Mouse (Mus musculus) retina, adult 2 months (tissue): ENCODE measurements around the gene Lrrtm4.

ENCODE experiments used
- DNase-seq: peaks from one replicate; pipeline ENCODE4 v3.0.0-alpha.2; 2012; ENCODE audit warnings: low read depth, low spot score

The Lrrtm4 gene

DNA sequence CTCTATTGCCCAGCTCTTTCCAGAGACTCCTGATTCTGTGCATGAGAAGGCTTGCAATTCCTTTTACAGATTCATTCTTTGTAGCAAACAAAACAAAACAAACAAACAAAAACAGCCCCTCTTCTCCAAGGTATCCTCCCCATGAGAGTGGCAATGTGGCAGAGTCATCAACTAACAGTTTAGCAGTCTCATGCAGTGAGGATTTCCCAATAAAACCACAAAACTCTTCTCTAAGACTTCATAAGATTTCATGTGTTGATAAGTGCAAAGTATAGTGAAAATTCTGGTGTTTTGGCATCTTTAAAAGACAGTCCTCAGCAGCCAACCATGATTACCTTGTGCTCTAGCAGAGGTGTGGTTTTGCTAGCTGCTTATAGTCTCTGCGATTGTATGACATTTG lies 284.9 kb downstream of the Lrrtm4 start:
- no peak for DNase-seq

DNA sequence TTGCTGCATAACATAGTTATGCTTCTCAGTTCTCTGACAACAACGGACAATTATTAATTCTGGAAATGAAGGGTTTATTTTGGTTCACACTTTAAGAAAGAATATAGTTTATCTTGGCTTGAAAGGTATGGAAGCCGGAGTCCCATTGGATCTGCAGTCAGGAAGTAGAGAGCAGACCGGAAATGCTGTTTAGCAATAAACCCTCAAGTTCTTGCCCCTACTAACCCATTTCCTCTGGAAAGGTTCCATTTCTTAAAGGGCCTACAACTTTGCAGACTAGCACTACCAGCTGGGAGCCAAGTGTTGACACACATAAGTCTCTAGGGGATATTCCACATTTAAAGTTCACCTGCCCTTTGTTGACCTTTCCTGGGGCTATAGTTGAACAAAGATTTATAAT lies 309.7 kb downstream of the Lrrtm4 start:
- no peak for DNase-seq

DNA sequence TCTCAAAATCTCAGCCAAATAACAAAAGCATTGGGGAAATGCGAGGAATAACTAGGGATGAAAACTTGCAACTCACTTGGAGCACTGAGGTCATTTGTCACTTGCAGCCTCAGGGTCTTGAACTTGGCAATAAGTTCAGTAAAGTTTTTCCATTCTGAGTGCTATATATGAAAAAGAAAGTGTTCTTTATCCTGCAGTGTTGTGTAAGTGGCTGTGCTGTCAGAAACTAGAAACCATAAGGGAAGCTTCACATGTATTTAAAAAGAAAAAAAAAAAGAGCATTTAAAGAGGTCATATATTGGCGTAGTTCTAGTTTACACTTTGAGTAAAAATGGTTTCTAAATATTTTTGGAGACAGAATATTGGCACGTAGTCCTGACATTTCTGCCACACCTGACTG lies 313.1 kb downstream of the Lrrtm4 start:
- no peak for DNase-seq

DNA sequence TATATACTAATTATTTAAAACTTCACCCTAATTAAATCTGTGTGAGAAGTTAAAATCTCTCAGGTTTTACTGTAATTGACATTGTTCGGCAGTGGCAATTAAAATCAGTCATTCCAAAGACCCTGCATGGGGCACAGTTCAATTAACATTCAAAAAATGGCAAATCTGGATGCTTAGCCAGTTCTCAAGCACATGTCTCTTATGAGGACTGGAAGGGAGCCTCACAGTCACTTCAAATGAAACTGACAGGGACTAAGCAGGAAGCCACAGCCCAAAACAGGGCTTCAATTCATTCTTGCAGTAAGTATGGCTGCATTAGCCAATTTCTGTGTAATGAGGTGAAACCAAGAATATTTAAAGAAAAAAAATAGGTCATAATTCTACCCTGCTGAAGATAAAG lies 333.6 kb downstream of the Lrrtm4 start:
- no peak for DNase-seq

DNA sequence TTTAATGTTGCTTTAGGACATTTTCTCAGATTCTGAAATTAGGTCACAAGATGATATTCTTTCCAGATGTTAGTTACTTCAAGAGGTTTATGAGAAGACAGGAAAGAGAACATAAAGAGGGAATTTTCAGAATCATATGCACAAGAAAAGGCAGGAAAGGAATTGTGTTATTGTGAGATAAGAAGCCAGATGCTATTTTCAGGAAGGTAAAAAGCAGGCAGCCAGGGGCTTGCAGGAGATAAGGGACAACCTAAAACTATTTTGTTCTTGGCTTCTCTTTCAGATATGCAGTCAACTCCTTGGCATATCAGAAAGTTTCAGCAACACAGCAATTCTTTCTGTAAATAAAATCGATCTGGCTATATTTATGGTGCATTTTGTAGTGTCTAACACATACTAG lies 338.4 kb downstream of the Lrrtm4 start:
- no peak for DNase-seq

DNA sequence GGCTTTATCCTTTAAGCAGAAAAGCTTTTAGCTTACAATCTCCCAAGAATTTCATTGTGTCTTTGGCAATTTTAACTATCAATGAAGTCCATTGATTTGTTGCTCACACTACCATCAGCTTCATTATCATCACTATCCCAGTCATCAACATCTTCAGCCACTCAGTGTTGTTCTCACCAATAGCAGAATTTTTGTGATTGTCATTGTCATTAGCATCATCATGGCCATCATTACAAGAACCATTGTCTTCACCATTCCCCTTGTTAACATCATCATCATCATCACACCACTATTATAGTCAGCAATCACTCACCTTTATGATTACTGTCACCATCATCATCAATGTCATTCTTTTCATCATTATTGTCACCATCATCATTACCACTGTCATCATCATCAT lies 344.9 kb downstream of the Lrrtm4 start:
- no peak for DNase-seq

DNA sequence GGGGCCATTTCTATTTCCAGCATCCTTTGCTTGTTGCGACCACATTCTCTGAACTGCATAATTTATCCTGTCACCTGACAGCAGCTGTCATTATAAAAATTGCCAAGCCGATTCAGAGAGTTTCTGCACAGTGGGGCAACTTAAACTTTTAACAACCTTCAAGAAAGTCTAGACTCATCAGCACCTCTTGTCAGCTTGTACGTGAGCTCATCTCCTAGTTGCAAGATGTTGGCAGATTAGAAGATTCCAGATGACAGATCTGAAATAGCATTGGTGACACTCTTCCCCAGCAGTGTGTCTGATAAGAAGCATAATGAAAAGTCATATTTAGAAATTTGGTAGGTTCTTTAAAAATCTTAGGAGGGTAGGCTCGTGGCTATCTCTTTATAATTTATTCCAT lies 347.9 kb downstream of the Lrrtm4 start:
- no peak for DNase-seq

DNA sequence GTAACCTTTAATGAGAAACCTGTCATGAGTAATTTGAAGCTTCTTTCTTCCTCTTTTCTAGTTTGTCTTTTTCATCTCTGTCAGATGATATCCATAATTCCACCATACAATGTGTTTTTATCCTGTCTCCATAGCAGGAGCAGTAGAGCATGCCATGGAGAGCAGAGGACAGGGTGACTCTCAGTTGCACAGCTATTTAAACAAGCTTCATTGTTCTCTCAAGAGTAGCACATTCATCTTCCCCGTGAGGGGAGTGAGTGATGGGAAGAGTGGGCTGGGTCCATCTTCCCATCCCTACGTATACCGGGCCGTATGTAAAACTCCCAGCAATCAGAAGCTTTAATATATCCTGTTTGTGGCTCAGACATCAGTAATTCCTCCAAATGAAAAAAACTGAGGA lies 370.9 kb downstream of the Lrrtm4 start:
- no peak for DNase-seq

DNA sequence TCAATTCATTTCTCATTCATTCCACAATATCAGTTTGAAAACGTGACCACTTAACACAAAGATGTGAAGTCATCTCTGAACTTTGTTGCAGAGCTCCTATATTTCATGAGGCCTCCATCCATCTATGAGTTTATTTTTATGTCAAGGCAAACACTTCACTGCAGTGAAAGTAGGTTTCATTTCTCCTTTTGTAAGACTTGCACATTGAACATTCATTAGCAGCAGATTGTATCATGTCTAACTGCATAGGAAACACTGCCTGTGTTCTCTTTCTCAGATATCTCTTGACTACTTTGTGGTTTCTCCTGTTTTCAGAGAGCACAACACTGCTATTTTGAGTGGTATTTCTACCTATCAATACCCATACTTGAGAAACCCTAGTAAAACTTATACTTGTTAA lies 388.1 kb downstream of the Lrrtm4 start:
- no peak for DNase-seq

DNA sequence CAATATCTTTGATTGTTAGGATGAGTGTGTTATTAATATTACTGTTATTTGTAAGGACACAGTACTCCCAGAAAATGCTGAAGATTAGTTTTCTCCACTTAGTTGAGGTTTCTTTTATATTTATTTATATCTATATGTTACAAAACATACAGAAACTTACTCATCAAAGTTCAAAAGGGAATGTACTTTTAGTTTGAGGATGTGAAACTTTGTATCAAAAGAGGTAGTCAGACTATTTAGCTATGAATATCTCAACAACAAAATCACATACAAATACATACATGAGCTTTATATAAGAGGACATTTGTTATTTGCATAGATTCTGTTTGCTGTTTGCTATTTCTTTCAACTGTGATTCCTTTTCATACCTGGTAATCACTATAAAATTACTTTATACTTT lies 421.5 kb downstream of the Lrrtm4 start:
- no peak for DNase-seq

DNA sequence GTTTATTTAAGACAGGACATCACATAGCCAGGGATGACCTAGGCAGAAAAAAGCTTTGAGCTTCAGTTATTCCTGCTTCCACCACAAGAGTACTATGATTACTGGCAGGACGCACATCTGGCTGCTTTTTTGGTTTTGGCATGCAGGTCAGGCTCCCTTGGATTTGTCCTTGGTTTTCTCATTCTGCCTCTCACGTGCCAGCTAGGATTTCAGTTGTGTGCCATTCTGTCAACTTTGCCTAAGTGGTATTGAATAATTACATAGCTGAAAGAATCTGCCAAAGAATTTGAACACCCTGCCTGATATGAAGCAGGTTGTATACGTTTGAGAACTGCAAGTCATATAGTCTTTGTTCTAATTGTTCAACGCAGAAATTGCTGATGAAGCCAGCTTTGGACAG lies 451.9 kb downstream of the Lrrtm4 start:
- DNase-seq: no peak

DNA sequence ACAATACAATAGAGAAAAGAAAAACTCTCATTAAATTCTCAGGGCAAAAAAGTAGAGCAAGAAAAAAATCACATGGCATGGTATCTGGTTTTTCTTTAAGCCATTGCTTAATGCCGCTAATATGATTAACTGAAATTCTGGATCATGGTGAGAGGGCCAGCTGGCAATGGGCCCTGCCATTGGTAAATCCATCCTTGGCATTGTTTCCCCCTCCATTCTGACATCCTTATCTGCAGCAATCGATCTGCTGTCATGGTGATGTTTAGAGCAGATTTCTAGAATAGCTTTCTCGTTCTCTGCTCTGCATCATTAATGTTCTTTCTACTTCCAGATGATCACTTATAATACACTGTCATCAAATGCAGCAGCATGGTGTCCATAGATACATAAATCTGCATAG lies 457.5 kb downstream of the Lrrtm4 start:
- DNase-seq: no peak

DNA sequence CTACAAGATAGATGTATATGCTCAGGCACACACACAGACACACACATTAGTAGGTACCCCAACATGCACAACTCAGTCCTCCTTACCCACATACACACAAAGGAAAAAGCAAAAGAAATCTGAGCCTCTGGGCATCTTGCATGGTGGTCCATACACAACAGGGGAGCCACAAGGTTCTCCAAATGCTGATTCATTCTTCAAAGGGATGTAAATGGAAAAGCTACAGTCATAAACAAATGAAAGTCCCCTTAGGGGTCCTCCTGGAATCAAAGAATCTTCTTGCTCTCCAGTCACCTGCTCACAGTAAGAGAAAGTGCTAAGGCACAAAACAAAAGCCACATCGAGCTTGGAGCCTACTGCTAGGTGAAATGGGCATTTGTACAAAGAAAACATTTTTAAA lies 526.3 kb downstream of the Lrrtm4 start:
- DNase-seq: no peak

DNA sequence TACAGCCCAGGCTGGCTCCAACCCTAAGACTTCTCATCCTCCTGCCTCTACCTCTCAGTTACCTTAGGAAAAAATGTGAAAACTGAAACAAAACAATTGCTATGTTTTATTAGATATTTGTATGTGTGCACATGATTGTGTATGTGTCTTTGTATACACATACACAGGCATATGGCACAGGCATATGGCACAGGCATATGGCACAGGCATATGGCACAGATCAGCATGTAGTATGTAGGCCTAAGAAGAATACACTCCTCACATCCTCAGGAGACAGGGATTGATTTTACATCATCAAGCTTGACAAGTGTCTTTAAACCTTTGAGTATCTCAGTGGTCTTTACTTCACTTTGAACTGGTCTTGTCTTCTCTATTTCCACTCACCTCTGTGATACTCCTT lies 531.2 kb downstream of the Lrrtm4 start:
- no peak for DNase-seq

DNA sequence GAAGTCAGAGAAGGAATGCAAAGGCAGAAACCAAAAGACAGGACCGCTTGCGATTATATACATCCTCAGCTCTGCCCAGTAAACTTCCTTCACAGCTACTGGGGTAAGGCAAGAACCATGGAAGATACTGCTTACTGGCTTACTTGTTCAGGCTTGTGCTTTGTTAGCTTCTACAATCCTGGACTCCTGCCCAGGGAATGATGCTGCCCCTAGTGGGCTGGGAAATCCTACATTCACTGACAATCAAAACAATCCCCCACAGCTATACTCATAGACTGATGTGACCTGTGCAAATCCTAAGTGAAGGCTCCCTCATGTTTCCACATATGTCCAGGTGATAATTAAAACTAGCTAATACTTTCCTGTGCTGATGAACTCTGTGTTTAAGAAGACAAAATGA lies 534.7 kb downstream of the Lrrtm4 start:
- no peak for DNase-seq

DNA sequence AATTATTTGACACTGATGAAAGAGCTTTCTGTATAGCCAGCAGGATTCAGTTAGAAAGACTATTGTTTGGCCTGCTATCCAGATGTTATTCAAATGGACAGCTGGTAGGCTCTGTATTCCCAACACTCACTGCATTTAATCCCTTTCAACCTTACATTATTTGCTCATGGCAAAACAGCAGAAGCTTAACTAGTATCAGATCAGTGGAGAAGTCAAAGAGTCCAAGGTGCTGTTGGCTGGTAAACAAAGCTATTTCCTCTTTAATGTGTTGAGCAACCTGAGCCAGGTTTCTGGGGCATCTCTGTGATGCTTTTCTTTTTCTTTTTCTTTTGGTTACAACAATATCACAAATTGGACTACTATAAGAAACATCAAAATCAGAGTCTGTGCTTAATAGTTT lies 536.3 kb downstream of the Lrrtm4 start:
- DNase-seq: no peak

DNA sequence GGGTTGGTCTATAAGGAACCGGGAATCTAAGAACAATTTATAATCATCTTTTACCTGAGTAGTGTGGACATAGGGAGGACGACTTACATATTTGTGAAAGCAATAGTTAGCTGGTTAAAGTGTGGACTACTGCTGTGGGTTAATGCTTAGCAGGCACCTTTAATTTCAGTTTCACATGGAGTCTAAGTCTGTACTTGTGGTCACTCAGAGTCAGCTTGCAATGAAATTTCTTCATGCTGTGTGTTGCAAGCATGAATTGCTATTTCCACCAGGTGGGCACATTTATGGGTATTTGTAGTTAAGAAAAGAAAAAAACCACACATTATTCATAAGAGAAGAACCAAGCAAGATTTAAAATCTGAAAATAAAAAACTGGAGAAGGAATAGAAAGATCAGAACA lies 558.5 kb downstream of the Lrrtm4 start:
- DNase-seq: no peak

DNA sequence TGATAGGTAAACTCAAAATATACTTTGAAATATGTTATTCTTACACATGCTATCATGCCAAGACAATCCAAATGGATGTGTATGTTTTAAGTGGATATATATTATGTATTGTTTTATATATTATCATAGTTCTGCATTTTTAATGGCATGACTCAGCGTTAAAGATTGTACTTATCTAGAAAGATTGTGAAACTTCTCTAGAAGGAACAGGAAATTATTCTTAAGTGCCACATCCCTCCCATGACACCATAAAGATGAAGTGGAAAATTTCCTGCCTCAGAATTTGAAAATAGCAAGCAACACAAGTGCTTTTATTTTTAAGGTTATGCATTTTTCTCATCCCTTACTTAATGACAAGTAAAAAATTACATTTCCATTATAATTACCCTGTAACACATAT lies 563.5 kb downstream of the Lrrtm4 start:
- no peak for DNase-seq

DNA sequence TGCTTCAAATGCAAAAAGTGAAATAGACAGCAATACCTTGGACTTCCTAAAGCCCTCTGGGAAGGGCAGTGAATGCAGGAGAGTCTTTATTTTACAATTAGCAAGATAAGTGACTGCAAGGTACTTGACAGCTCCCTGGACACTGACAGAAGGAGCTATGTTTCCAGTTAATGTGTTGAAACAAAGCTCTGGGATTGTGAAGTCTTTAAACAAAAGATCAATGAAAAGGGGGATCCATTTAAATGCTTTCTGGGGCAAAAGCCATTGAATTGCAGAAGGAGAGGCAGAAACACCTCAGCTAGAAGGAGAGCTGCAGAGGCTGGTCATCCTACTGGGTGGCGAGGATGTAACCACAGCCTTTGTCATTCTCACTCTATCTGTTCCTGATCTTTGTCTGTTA lies 571.1 kb downstream of the Lrrtm4 start:
- DNase-seq: no peak

DNA sequence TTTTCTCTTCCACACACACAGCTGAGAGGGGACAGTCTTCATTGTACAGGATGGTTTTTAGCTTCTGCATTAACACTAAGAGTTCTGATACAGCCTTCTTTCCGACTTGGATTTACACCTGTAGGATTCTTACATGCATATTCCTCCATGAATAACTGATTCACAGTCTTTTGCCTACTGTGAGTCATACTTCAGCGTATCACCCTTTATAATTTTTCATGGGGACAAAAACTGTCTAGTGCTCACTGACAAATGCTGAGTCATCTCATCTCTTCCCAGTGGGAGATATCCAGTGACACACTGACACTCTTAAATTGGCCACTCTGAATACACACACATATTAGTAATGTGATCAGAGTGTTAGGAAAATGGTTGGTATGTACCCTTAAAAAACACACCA lies 600.8 kb downstream of the Lrrtm4 start:
- no peak for DNase-seq

DNA sequence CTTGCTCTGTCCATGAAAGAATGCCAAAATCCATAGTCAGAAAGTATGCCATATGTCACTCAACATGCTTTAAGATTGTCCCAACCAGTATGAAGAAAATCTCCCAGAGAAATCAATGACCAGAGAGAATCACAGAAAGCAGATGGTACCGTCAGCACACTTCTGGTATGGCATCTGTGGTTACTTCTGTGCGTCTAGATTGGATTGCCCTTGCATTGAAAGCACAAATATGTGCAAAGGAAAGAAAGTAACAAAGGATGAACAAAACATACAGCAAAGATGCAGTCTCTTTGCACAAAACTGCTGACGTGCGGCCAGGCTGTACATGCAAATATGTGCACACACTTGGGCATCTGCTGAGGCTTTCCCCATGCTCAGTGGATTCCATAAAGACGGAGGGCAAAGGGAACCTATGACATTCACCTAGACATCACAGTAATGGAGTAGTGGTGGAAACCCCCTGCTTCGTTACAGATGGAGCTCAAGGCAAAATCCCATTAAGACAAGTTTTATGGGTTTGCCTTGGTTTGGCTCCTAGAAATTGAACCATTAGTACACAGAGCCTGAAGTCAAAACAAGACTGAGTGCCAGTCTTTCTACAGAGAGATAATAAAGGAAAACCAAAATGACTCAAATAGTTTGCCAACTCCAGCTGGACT lies 604.1 kb downstream of the Lrrtm4 start:
- DNase-seq: no peak

DNA sequence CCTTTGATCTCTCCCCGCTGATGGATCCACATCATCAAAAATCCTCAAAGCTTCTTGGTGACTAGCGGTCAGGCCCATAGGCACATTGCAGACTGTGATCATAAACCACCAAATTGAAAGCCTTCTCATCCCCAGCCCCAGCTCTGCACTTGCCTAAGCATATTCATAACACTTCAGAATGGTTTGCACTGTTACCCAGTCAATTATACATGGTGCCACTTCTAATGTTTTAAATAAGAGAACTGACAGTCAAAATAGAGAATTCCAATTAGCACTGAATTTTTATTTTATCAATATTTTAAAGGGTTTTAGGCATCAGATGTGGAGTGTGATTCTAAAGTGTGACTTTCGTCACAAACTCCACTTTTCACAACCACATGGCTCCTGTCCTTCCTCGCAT lies 606.8 kb downstream of the Lrrtm4 start:
- DNase-seq: no peak

DNA sequence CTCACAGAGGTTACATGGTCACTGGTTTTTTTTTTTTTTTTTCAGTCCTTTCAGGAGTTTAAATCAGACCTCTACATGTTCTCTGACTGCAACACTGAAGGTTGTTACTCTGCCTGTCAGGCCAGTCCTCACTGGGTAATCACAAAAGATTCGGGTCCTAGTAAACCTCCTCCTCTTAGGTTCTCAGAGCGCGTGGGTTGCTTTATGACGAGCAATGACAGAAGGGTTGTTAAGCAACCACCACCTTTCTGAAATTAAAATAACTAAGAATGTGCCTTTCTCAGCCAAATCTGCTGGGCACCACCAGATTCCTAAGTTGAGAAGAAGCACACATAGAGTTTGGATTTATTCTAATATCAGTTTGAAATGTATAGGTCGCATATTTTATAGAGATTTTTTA lies 644.1 kb downstream of the Lrrtm4 start:
- no peak for DNase-seq

DNA sequence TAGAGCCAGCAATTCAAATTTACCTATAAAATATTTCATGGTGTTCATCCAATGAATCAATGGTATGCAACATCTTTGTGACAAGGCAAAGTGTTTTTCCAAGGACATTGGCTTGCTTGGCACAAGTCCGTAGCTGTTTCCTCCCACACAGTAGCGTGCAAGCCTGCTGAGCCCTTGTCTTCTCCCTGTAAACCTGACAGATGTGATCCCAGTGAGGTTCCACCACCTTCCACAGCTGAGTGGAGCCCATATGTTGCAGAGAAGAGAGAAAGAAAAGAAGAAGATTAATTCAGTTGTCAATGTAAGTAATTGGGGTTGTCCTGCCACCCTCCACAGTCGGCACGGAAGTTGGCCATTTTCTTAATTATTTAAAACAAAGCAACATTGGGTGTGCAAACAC lies 645.4 kb downstream of the Lrrtm4 start:
- DNase-seq: no peak

DNA sequence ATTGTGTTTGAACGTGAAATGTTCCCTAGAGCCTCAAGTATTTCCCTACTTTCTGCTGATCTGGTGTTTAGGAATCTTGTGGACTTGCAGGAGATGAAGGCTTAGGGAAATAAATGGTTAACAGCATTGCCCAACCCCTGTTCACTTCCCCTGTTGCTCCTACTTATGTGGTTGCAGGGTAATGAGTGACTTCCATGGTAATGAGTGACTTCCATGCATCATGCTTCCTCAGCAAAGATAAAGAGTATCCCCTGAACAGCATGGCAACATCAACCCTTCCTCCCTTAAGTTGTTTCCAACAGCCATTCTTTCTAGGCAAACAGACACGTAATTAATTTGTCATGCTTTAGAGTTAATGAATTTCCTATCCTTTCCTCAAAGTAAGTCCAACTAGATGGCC lies 685.5 kb downstream of the Lrrtm4 start:
- DNase-seq: no peak
